Mouse (Mus musculus) embryonic facial prominence, embryonic 11.5 days (tissue): ENCODE data around the gene Tada3. TPM values are rescaled to one million over a fixed set of nuclear protein-coding genes. Genes with fewer than 3 reads are reported as not detected.
"Not testable (repeated sequence)": the region's sequence is repeated elsewhere in the genome, so short reads cannot be mapped to it uniquely, and the experiment has no call there.

ENCODE experiments used
- ATAC-seq: fragments of 200-750 bp; cut with Nextera tagmentation; replicated peaks from 2 replicates; pipeline ENCODE4 v1.8.0; 2017; ENCODE audit warnings: low read depth; ENCODE audit not compliant: insufficient number of reproducible peaks, low FRiP score, low TSS enrichment
- DNase-seq: peaks from one replicate; pipeline ENCODE4 v3.0.0-alpha.2; 2015; ENCODE audit warnings: low spot score
- H3K27ac ChIP-seq: fragments of 300-500 bp; sonication (generic); replicated peaks from 2 replicates; pipeline ENCODE4 v1.5.1; 2014; ENCODE audit warnings: mild to moderate bottlenecking, low read depth, low read length, control low read depth
- H3K27me3 ChIP-seq: fragments of 300-500 bp; sonication (generic); 2 replicates; pipeline ENCODE4 v1.6.1; 2014; ENCODE audit warnings: mild to moderate bottlenecking, low read length, moderate library complexity, mixed read lengths; ENCODE audit not compliant: control insufficient read depth, insufficient read depth
- H3K36me3 ChIP-seq: fragments of 300-500 bp; sonication (generic); replicated peaks from 2 replicates; pipeline ENCODE4 v1.6.1; 2014; ENCODE audit warnings: low read depth, mild to moderate bottlenecking, low read length, moderate library complexity, mixed read lengths; ENCODE audit not compliant: control insufficient read depth, insufficient read depth
- H3K4me1 ChIP-seq: fragments of 300-500 bp; sonication (generic); 2 replicates; pipeline ENCODE4 v1.6.1; 2014; ENCODE audit warnings: low read length, mixed read lengths; ENCODE audit not compliant: control insufficient read depth, insufficient read depth
- H3K4me2 ChIP-seq: fragments of 300-500 bp; sonication (generic); 2 replicates; pipeline ENCODE4 v1.6.1; 2014; ENCODE audit warnings: low read depth, mild to moderate bottlenecking, control low read depth, low read length, moderate library complexity
- H3K4me3 ChIP-seq: fragments of 300-500 bp; sonication (generic); 2 replicates; pipeline ENCODE4 v1.5.1; 2014; ENCODE audit warnings: low read depth, low read length, control low read depth
- H3K9ac ChIP-seq: fragments of 300-500 bp; sonication (generic); replicated peaks from 2 replicates; pipeline ENCODE4 v1.6.1; 2014; ENCODE audit warnings: mild to moderate bottlenecking, control low read depth, low read length
- H3K9me3 ChIP-seq: fragments of 300-500 bp; sonication (generic); replicated peaks from 2 replicates; pipeline ENCODE4 v1.6.1; 2016; ENCODE audit warnings: mild to moderate bottlenecking, low read length, inconsistent platforms, mixed read lengths; ENCODE audit not compliant: control insufficient read depth
- WGBS: fragments of 180-500 bp; shearing (Covaris S2); extraction: QIAGEN DNeasy Blood & Tissue Kit; methylation state at CpG from one replicate; pipeline ENCODE4 v1.1.7; 2014; 5-methylcytosine and 5-hydroxymethylcytosine counted together
- polyA plus RNA-seq: library from polyadenylated mRNA; unstranded; fragments of >200 nt; fragmentation: Nextera tagmentation; extraction: Ambion mirVana; gene quantifications from 2 replicates; pipeline ENCODE4 v1.2.1, GENCODE M21; 2014

Gene Tada3
- polyA plus RNA-seq, 1 experiment from 2014 or later = 44.3 TPM

DNA sequence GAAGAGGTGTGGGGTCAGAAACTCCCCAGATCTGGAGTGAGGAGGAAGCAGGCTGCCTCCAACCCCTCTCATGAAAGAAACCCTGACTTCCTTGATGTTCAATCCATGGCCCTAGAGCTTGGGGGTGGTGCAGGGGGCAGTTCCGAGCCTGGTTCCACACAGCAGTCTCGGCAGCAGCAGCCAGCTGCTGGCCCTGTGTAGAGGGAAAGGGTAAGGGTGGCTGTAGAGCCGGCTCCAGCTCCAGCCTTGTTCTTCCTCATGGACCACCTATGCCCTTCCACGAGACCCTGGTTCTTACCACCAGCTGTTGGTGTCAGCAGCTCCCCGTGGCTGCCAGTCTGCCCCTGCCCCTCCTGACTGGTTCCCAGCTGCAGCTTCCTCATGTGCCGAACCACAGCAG, 43.5 kb downstream of the Tada3 start:
- WGBS = 84% methylated on average over 6 of the region's 6 CpGs
- H3K4me2 ChIP-seq = no peak overlapping the region
- H3K9ac ChIP-seq = no peak overlapping the region
- H3K27me3 ChIP-seq = no peaks in the 10 kb centered on the region
- peaks cover 2% of the 10 kb centered on the region for H3K36me3 ChIP-seq
- no peaks in the 10 kb centered on the region for H3K4me1 ChIP-seq
- ATAC-seq (no peak), DNase-seq (no peak)
- no peak overlapping the region for H3K4me3 ChIP-seq
- H3K27ac ChIP-seq = no peak overlapping the region
- H3K9me3 ChIP-seq = no peaks in the 10 kb centered on the region

DNA sequence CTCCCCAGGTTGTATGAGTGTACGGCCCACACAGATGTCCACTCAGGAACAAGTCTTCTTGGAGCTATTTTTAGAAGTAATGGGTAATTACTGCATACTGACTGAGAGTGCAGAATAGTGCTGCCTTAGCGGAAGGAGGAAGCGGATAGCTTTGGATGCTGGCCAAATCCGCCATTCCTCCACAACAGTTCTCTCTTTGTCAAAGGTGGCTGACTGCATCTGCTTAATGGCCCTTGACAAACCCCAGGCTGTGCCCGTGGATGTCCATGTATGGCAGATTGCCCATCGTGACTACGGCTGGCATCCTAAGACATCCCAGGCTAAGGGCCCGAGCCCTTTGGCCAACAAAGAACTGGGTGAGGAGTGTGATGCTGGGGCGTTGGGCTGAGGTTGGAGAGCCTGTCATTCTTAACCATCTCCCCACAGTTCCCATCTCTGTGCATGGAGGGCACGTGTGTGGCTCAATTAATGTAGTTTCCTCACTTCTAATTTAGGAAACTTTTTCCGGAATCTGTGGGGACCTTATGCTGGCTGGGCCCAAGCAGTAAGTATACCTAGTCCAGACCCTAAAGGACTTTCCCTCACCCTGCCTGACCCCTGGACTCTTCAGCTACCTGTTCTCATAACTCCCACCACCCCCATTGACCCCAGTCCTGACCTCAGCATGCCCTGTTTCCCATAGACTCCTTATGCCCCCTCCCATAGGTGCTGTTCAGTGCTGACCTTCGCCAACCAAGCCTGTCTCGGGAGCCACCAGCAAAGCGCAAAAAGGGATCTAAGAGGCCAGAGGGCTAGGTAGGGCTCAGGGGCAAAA, 44.3 kb downstream of the Tada3 start:
- no peak for DNase-seq
- Histone ChIP-seq H3K4me3 (no peak overlapping the region), H3K9me3 (no peaks in the 10 kb centered on the region), H3K27me3 (no peaks in the 10 kb centered on the region), H3K27ac (no peak overlapping the region), H3K9ac (no peak overlapping the region), H3K36me3 (peaks cover 2% of the 10 kb centered on the region), H3K4me1 (no peaks in the 10 kb centered on the region), H3K4me2 (no peak overlapping the region)
- 85% methylated on average over 14 of the region's 14 CpGs for WGBS
- no peak for ATAC-seq

DNA sequence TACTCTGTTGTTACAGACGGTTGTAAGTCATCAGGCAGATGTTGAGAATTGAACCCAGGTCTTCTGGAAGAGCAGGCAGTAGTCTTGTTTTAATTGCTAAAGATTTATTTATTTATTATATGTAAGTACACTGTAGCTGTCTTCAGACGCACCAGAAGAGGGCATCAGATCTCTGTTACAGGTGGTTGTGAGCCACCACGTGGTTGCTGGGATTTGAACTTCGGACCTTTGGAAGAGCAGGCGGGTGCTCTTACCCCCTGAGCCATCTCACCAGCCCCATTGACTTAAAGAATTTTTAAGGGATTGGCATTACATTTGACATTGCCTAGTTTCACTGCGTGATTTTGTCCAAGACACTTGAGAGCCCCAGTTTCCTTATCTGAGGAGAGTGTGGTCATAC, 44.9 kb downstream of the Tada3 start:
- 75% methylated on average over 6 of the region's 6 CpGs for WGBS
- not testable (repeated sequence) for H3K4me3 ChIP-seq, H3K27me3 ChIP-seq, DNase-seq, H3K4me1 ChIP-seq, H3K27ac ChIP-seq, H3K36me3 ChIP-seq, H3K9ac ChIP-seq, ATAC-seq, H3K4me2 ChIP-seq, H3K9me3 ChIP-seq

DNA sequence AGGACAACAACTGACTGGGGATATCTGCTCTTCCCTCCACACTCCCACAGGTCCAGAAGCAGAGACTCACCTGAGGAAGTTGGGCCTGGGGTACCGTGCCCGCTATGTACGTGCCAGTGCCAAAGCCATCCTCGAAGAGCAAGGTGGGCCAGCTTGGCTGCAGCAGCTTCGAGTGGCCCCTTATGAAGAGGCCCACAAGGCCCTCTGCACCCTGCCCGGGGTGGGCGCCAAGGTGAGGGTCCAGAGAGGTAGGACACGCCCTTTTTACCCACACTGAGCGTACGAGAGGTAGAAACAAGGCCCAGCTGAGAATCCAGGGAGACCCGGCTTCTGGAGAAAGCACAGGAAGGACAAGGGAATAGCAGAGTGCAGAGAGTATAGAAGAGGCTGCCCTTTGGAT, 46.0 kb downstream of the Tada3 start:
- Histone ChIP-seq H3K27me3 (no peaks in the 10 kb centered on the region), H3K36me3 (peaks cover 2% of the 10 kb centered on the region), H3K4me3 (no peak overlapping the region), H3K9me3 (no peaks in the 10 kb centered on the region), H3K27ac (no peak overlapping the region), H3K9ac (no peak overlapping the region), H3K4me1 (no peaks in the 10 kb centered on the region), H3K4me2 (no peak overlapping the region)
- DNase-seq (no peak), ATAC-seq (no peak)
- 92% methylated on average over 11 of the region's 11 CpGs for WGBS

DNA sequence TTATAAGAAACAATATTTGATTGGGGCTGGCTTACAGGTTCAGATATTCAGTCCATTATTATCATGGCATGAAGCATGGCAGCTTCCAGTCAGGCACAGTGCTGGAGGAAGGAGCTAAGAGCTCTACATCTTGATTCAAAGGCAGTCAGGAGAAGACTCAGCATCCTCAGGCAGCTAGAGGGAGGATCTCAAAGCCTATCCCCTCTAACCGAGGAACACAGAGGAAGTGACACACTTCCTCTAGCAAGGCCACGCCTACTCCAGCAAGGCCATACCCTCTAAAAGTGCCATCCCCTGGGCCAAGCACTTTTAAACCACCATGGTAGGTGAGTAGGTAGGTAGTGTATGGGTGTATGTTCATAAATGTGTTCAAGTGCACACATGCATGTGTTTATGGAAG, 47.1 kb downstream of the Tada3 start:
- Histone ChIP-seq H3K27me3 (no peaks in the 10 kb centered on the region), H3K4me1 (no peaks in the 10 kb centered on the region), H3K27ac (no peak overlapping the region), H3K4me3 (no peak overlapping the region), H3K9ac (no peak overlapping the region), H3K4me2 (no peak overlapping the region), H3K9me3 (no peaks in the 10 kb centered on the region), H3K36me3 (peaks cover 2% of the 10 kb centered on the region)
- no peak for ATAC-seq
- 39% methylated on average over 2 of the region's 2 CpGs for WGBS
- DNase-seq = no peak

DNA sequence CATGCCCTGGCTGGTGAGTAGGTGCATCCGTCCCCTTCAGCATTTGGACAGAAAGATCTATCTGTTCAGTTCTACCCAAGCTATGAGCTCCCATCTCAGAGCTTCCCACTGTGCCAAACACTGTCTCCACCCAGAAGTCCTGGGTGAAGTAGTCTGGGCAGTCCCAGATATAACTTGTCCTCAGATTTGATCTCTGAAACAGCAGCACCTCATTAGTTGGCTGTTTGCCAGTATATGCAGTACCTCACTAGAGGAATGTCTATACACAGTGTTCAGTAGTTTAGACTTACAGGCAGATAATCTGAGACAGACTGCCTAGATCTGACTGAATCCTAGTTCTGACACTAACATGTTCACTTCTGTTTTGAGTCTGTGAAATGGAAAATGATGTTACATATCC, 48.3 kb downstream of the Tada3 start:
- Histone ChIP-seq H3K4me3 (no peak overlapping the region), H3K27me3 (no peaks in the 10 kb centered on the region), H3K27ac (no peak overlapping the region), H3K4me1 (no peaks in the 10 kb centered on the region), H3K9ac (no peak overlapping the region), H3K4me2 (no peak overlapping the region), H3K9me3 (no peaks in the 10 kb centered on the region), H3K36me3 (peaks cover 1% of the 10 kb centered on the region; the same call in 1 of the 2 replicates)
- ATAC-seq = no peak
- WGBS = 87% methylated on average over 1 of the region's 1 CpGs
- DNase-seq = no peak

DNA sequence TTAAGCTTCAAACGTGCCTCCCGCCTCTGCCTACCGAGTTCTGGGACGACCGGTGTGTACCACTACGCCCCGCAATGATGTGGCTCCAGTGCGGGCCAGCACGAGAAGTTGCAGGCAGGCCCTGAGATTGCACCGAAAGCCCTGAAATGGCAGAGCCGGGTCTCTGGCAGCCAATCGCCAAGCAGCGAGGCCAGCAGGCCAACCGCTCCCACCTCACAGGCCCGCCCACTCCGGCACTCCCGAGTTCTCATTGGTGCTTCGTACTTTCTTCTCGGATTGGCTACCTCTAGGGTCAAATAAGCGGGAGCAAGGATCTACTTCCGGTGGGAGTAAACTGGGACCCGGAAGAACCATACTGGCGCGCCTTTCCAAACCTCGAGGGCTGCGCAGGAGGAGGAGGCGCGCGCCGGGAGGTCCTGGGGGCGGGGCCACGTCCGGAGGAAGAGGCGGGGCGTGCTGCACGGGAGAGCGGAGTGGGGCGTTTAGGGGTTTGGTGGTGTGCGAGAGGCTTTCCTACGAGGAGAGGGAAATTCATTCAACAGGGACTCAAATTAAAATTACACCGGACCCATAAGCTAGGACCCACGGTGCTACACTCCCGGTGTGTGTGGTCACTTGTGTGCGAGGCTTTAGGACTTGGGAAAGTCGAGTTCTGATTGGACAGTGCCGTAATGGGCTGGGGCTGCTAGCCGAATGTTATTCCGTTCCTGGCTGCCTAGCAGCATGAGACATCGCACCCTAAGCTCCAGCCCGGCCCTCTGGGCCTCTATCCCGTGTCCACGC, 51.0 kb downstream of the Tada3 start, which contains the start of gene Ogg1:
Gene Ogg1, plus strand, starts transcription at position 440 of the 783 bp plus-strand sequence.
- DNase-seq = peak; percentile 98
- H3K9me3 ChIP-seq = no peaks in the 10 kb centered on the region
- peak within 1 kb of the TSS; percentile 87 for H3K4me2 ChIP-seq
- under 1% methylated on average over 52 of the region's 52 CpGs for WGBS
- peak; percentile 98 for ATAC-seq
- no peaks in the 10 kb centered on the region for H3K27me3 ChIP-seq
- peak within 1 kb of the TSS; percentile 53 for H3K27ac ChIP-seq
- no peaks in the 10 kb centered on the region; the same call in none of the 2 replicates for H3K36me3 ChIP-seq
- peak within 1 kb of the TSS; percentile 53 for H3K4me3 ChIP-seq
- H3K4me1 ChIP-seq = no peaks in the 10 kb centered on the region
- peak within 1 kb of the TSS; percentile 69 for H3K9ac ChIP-seq
